Mouse (Mus musculus) embryo, embryonic 10.5 days (tissue): ENCODE results near the gene Gpd1.
"Not testable (repeated sequence)": the region's sequence is repeated elsewhere in the genome, so short reads cannot be mapped to it uniquely, and the experiment has no call there.

Source experiments
- DNase-seq: peaks from one replicate; pipeline ENCODE4 v3.0.0-alpha.2; 2015; ENCODE audit warnings: low spot score

The Gpd1 gene

GRCm38 (mm10) chr15:99771601-99772276 lies 54.4 kb downstream of the Gpd1 start:
- DNase-seq, result peak; percentile 59

GRCm38 (mm10) chr15:99772277-99772880 lies 55.1 kb downstream of the Gpd1 start:
- DNase-seq, result peak; percentile 91

- not testable (repeated sequence) for DNase-seq
Measured at GRCm38 (mm10) chr15:99772881-99772924, 55.4 kb downstream of the Gpd1 start, which contains the start of gene Cers5. Gene Cers5, minus strand, starts transcription at chr15:99772885.

GRCm38 (mm10) chr15:99772925-99773324 lies 55.6 kb downstream of the Gpd1 start:
- DNase-seq, result peak; percentile 8
